Mouse (Mus musculus) testis, adult 2 months (tissue): ENCODE data around the gene Ppp1r26. TPM values are rescaled to one million over a fixed set of nuclear protein-coding genes. Genes with fewer than 3 reads are reported as not detected.
A peak's percentile ranks its signal among the peaks of the same experiment; 100 is the strongest.

Experiments used
- H3K27ac ChIP-seq: fragments of 200-500 bp; 2 replicates; pipeline ENCODE4 v1.5.1; 2012; ENCODE audit warnings: low read depth, low read length; ENCODE audit not compliant: control insufficient read depth, insufficient read depth
- H3K27me3 ChIP-seq: fragments of 200-500 bp; 2 replicates; pipeline ENCODE4 v1.6.1; 2012; ENCODE audit warnings: mild to moderate bottlenecking, low read length, moderate library complexity; ENCODE audit not compliant: control insufficient read depth, insufficient read depth
- H3K36me3 ChIP-seq: fragments of 200-500 bp; 2 replicates; pipeline ENCODE4 v1.6.1; 2012; ENCODE audit warnings: mild to moderate bottlenecking, low read length; ENCODE audit not compliant: control insufficient read depth, insufficient read depth
- H3K4me1 ChIP-seq: fragments of 200-500 bp; 2 replicates; pipeline ENCODE4 v1.6.1; 2012; ENCODE audit warnings: low read length; ENCODE audit not compliant: control insufficient read depth, insufficient read depth
- H3K4me3 ChIP-seq: fragments of 200-500 bp; 2 replicates; pipeline ENCODE4 v1.5.1; 2012; ENCODE audit warnings: low read depth, mild to moderate bottlenecking, low read length, moderate library complexity, mixed read lengths; ENCODE audit not compliant: control insufficient read depth
- CTCF ChIP-seq: fragments of 200-500 bp; IDR thresholded peaks from 2 replicates; pipeline ENCODE4 v1.5.1; 2012; ENCODE audit warnings: low read depth, mild to moderate bottlenecking, inconsistent platforms, low read length, moderate library complexity; ENCODE audit not compliant: control insufficient read depth, insufficient read depth, insufficient replicate concordance
- POLR2A ChIP-seq: fragments of 200-500 bp; IDR thresholded peaks from 2 replicates; pipeline ENCODE4 v1.6.1; 2012; ENCODE audit warnings: low read depth, mild to moderate bottlenecking, inconsistent platforms, low read length, moderate library complexity; ENCODE audit not compliant: control insufficient read depth
- polyA plus RNA-seq: library from polyadenylated mRNA; depleted of rRNA; stranded (reverse); fragments of >200 nt; gene quantifications from 2 replicates; pipeline ENCODE4 v1.2.3, GENCODE M21; 2012; rRNA removed

Gene Ppp1r26
- polyA plus RNA-seq, 1 experiment = 13.0 TPM

GRCm38 (mm10) chr2:28497561-28497960 lies 51.0 kb downstream of the Ppp1r26 start:
- Histone ChIP-seq H3K36me3 (no peaks in the 10 kb centered on the region), H3K27ac (no peak overlapping the region), H3K4me1 (no peaks in the 10 kb centered on the region), H3K4me3 (no peak overlapping the region), H3K27me3 (no peaks in the 10 kb centered on the region)
- TF ChIP-seq POLR2A = no peak
- TF ChIP-seq CTCF = no peak

GRCm38 (mm10) chr2:28498431-28498830 lies 51.8 kb downstream of the Ppp1r26 start:
- no peak for TF ChIP-seq CTCF
- no peak for TF ChIP-seq POLR2A
- Histone ChIP-seq H3K27ac (no peak overlapping the region), H3K4me1 (no peaks in the 10 kb centered on the region), H3K36me3 (no peaks in the 10 kb centered on the region), H3K27me3 (no peaks in the 10 kb centered on the region), H3K4me3 (no peak overlapping the region)

- Histone ChIP-seq H3K27ac (no peak overlapping the region), H3K27me3 (no peaks in the 10 kb centered on the region), H3K36me3 (no peaks in the 10 kb centered on the region), H3K4me1 (peaks cover 2% of the 10 kb centered on the region; the same call in 1 of the 2 replicates), H3K4me3 (no peak overlapping the region)
- TF ChIP-seq CTCF = no peak
- no peak for TF ChIP-seq POLR2A
These were observed 56.4 kb downstream of the Ppp1r26 start for GRCm38 (mm10) chr2:28502987-28503386.

- no peak overlapping the region for H3K27ac ChIP-seq
- no peak for TF ChIP-seq POLR2A
- no peak for TF ChIP-seq CTCF
- no peaks in the 10 kb centered on the region for H3K36me3 ChIP-seq
- no peaks in the 10 kb centered on the region for H3K27me3 ChIP-seq
- peak overlapping the region; percentile 6 for H3K4me3 ChIP-seq
- H3K4me1 ChIP-seq = peaks cover 2% of the 10 kb centered on the region; the same call in 1 of the 2 replicates
These were observed 58.1 kb downstream of the Ppp1r26 start for GRCm38 (mm10) chr2:28504676-28505075.

Other genes starting within 250 kb of the Ppp1r26 start
- gene 1700007K13Rik, start 19.5 kb downstream of the Ppp1r26 start, polyA plus RNA-seq = 49.9 and 54.6 TPM in 2 replicates
- gene Mrps2, start 21.3 kb downstream of the Ppp1r26 start, polyA plus RNA-seq = 22.1 and 24.9 TPM in 2 replicates
- 3.1 and 4.5 TPM in 2 replicates for gene Gbgt1, start 50.1 kb downstream of the Ppp1r26 start, polyA plus RNA-seq
- 0.47 and 0.78 TPM in 2 replicates for gene Gm10134, start 59.3 kb downstream of the Ppp1r26 start, polyA plus RNA-seq
- gene Ralgds, start 66.3 kb downstream of the Ppp1r26 start, polyA plus RNA-seq = 147 and 169 TPM in 2 replicates
- gene Cel, start 116.6 kb downstream of the Ppp1r26 start, polyA plus RNA-seq = 0.24 and 0.47 TPM in 2 replicates
- 17.3 and 17.7 TPM in 2 replicates for gene Gtf3c5, start 137.0 kb downstream of the Ppp1r26 start, polyA plus RNA-seq
- gene Gfi1b, start 175.2 kb downstream of the Ppp1r26 start, polyA plus RNA-seq = 1.0 and 1.3 TPM in 2 replicates
- gene Tsc1, start 194.4 kb downstream of the Ppp1r26 start, polyA plus RNA-seq = 20.3 and 21.6 TPM in 2 replicates